Mouse (Mus musculus): ENCODE data around the gene Cox7a2l. TPM values are rescaled to one million over a fixed set of nuclear protein-coding genes. Genes with fewer than 3 reads are reported as not detected.

Cox7a2l gene
- total RNA-seq, 1 experiment = 139 TPM

DNA sequence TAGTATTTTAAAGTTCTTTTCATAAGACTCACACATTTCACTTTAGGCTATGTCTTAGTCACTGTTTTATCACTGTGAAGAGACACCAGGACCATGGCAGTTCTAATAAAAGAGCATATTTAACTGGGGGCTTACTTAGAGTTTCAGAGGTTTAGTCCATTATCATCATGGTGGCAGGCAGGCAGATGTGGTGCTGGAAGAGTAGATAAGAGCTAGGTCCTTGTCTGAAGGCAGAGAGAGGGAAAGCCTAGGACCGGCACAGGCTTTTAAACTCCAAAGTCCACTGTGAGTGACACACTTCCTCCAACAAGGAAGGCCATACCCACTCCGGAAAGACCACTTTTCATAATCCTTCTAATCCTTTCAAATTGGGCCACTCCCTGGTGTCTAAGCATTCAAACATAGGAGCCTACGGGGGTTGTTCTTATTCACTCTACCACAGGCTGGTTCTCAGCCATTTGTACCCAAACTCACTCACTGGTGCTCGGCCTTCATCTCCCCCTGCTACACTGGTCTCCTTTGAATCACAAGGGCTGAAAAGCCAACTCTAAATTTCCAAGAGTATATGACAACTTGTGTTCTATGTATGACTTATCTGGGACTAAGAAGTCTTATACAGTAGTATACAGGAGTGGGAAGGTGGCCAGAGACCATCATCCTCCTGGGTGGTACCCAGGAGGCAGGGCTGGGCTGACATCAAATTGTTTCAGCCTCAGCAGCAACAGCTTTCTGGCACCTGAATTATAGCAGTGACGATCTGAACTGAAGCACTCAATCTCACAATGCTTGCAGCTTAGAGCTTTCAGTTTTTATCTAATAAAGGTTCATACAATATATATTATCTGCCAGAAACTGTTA, 45.3 kb upstream of the Cox7a2l start:
- TF ChIP-seq ZC3H11A (IDR thresholded peaks at IDR 0.05; ENCODE audit: borderline replicate concordance, low read depth, low read length) (no peak), HCFC1 (IDR thresholded peaks at IDR 0.05; ENCODE audit: borderline replicate concordance, insufficient read depth, low read length) (no peak), CHD2 (IDR thresholded peaks at IDR 0.05; ENCODE audit: low read depth, low read length) (no peak), MAFK (IDR thresholded peaks at IDR 0.05; ENCODE audit: insufficient read depth, low read depth, low read length) (no peak)
- in situ Hi-C loops (cut with MboI; ENCODE audit: low sequenced_read_pairs in 2 of 2, unreplicated experiment in 2 of 2) = no loop called here
- Histone ChIP-seq H3K36me3 (ENCODE audit: control insufficient read depth, insufficient read depth, low read length, poor library complexity, severe bottlenecking) (no peaks in the 10 kb centered on the region), H3K9ac (ENCODE audit: insufficient read depth, low read depth, low read length, poor library complexity, severe bottlenecking) (no peak overlapping the region), H3K4me1 (ENCODE audit: control insufficient read depth in 2 of 2, insufficient read depth in 2 of 2, low read length in 2 of 2, poor library complexity in 1 of 2) (peaks cover 0 to 9% of the 10 kb centered on the region in 2 experiments; a peak in 1 of 4 replicates), H3K27ac (ENCODE audit: insufficient read depth, low read depth, low read length, poor library complexity, severe bottlenecking) (no peak overlapping the region), H3K4me3 (ENCODE audit: insufficient read depth in 1 of 2, low read depth in 1 of 2, low read length in 2 of 2, poor library complexity in 1 of 2, severe bottlenecking in 1 of 2) (no peak overlapping the region), H3K9me3 (ENCODE audit: control insufficient read depth, insufficient read depth, low read depth, low read length) (no peaks in the 10 kb centered on the region)
- DNase-seq (ENCODE audit: low read depth, low spot score) = no peak

- Histone ChIP-seq H3K9ac (ENCODE audit: insufficient read depth, low read depth, low read length, poor library complexity, severe bottlenecking) (no peak overlapping the region), H3K27ac (ENCODE audit: insufficient read depth, low read depth, low read length, poor library complexity, severe bottlenecking) (no peak overlapping the region), H3K36me3 (ENCODE audit: control insufficient read depth, insufficient read depth, low read length, poor library complexity, severe bottlenecking) (peaks cover 2% of the 10 kb centered on the region; the same call in 1 of the 2 replicates), H3K9me3 (ENCODE audit: control insufficient read depth, insufficient read depth, low read depth, low read length) (no peaks in the 10 kb centered on the region), H3K4me1 (ENCODE audit: control insufficient read depth in 2 of 2, insufficient read depth in 2 of 2, low read length in 2 of 2, poor library complexity in 1 of 2) (peaks cover 0 to 3% of the 10 kb centered on the region in 2 experiments; a peak in 1 of 4 replicates), H3K4me3 (ENCODE audit: insufficient read depth in 1 of 2, low read depth in 1 of 2, low read length in 2 of 2, poor library complexity in 1 of 2, severe bottlenecking in 1 of 2) (no peak overlapping the region)
- no peak for DNase-seq (ENCODE audit: low read depth, low spot score)
- in situ Hi-C loops (cut with MboI; ENCODE audit: low sequenced_read_pairs in 2 of 2, unreplicated experiment in 2 of 2) = no loop called here
- no peak for TF ChIP-seq HCFC1 (IDR thresholded peaks at IDR 0.05; ENCODE audit: borderline replicate concordance, insufficient read depth, low read length)
- no peak for TF ChIP-seq CHD2 (IDR thresholded peaks at IDR 0.05; ENCODE audit: low read depth, low read length)
Measured at GRCm38 (mm10) chr17:83559081-83559480, 42.0 kb upstream of the Cox7a2l start.

DNA sequence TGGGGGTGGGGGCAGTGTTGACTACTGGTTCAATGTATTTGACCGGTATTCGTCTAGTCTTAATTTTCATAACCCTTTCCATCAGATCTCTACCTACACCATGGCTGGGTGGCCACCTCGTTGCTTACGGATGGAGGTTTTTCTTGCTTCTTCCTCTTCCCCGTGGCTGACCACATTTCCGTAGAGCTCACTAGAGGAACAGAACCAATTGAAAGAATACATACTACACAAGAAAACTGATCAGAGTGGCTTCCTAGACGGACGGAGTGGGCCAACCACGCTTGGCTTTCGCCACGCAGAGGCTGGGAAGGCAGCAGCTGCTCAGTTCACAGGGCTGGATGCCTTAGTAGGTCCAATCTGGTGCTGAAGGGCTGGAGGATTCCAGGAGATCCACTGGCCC, 38.7 kb upstream of the Cox7a2l start:
- DNase-seq (ENCODE audit: low read depth, low spot score) = no peak
- Histone ChIP-seq H3K36me3 (ENCODE audit: control insufficient read depth, insufficient read depth, low read length, poor library complexity, severe bottlenecking) (peaks cover 2% of the 10 kb centered on the region; the same call in 1 of the 2 replicates), H3K4me3 (ENCODE audit: insufficient read depth in 1 of 2, low read depth in 1 of 2, low read length in 2 of 2, poor library complexity in 1 of 2, severe bottlenecking in 1 of 2) (no peak overlapping the region), H3K9ac (ENCODE audit: insufficient read depth, low read depth, low read length, poor library complexity, severe bottlenecking) (no peak overlapping the region), H3K27ac (ENCODE audit: insufficient read depth, low read depth, low read length, poor library complexity, severe bottlenecking) (no peak overlapping the region), H3K4me1 (ENCODE audit: control insufficient read depth in 2 of 2, insufficient read depth in 2 of 2, low read length in 2 of 2, poor library complexity in 1 of 2) (peaks cover 0 to 2% of the 10 kb centered on the region in 2 experiments; a peak in 1 of 4 replicates), H3K9me3 (ENCODE audit: control insufficient read depth, insufficient read depth, low read depth, low read length) (no peaks in the 10 kb centered on the region)
- no peak for TF ChIP-seq ZNF384 (IDR thresholded peaks at IDR 0.05; ENCODE audit: low read depth, low read length)
- TF ChIP-seq CHD2 (IDR thresholded peaks at IDR 0.05; ENCODE audit: low read depth, low read length) = no peak
- TF ChIP-seq MAFK (IDR thresholded peaks at IDR 0.05; ENCODE audit: insufficient read depth, low read depth, low read length) = no peak
- no peak for TF ChIP-seq ZC3H11A (IDR thresholded peaks at IDR 0.05; ENCODE audit: borderline replicate concordance, low read depth, low read length)
- TF ChIP-seq HCFC1 (IDR thresholded peaks at IDR 0.05; ENCODE audit: borderline replicate concordance, insufficient read depth, low read length) = no peak
- in situ Hi-C loops (cut with MboI; ENCODE audit: low sequenced_read_pairs in 2 of 2, unreplicated experiment in 2 of 2) = no loop called here

DNA sequence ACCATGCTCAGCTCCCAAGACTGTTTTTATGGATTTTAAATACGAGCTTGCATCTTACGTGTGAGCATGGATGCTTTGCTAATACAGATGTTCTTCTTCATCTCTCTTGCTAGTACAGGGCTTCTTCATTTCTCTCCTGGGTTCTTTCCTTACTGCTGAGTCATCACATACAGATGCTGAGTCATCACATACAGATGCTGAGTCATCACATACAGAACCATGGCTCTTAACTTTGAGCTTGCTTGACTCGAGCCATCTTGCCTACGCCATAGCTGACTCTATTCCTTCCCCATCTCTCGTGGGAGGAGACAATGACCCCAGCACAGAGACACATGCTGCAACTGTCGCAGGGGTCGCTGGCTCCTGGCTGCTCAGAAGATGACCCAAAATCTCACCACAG, 37.9 kb upstream of the Cox7a2l start:
- Histone ChIP-seq H3K9ac (ENCODE audit: insufficient read depth, low read depth, low read length, poor library complexity, severe bottlenecking) (no peak overlapping the region), H3K9me3 (ENCODE audit: control insufficient read depth, insufficient read depth, low read depth, low read length) (no peaks in the 10 kb centered on the region), H3K27ac (ENCODE audit: insufficient read depth, low read depth, low read length, poor library complexity, severe bottlenecking) (peak overlapping the region; percentile 61; the same call in 1 of the 2 replicates), H3K4me3 (ENCODE audit: insufficient read depth in 1 of 2, low read depth in 1 of 2, low read length in 2 of 2, poor library complexity in 1 of 2, severe bottlenecking in 1 of 2) (no peak overlapping the region), H3K4me1 (ENCODE audit: control insufficient read depth in 2 of 2, insufficient read depth in 2 of 2, low read length in 2 of 2, poor library complexity in 1 of 2) (peaks cover 0 to 2% of the 10 kb centered on the region in 2 experiments; a peak in 1 of 4 replicates), H3K36me3 (ENCODE audit: control insufficient read depth, insufficient read depth, low read length, poor library complexity, severe bottlenecking) (peaks cover 2% of the 10 kb centered on the region; the same call in 1 of the 2 replicates)
- DNase-seq (ENCODE audit: low read depth, low spot score) = no peak
- in situ Hi-C loops (cut with MboI; ENCODE audit: low sequenced_read_pairs in 2 of 2, unreplicated experiment in 2 of 2) = no loop called here
- TF ChIP-seq CHD2 (IDR thresholded peaks at IDR 0.05; ENCODE audit: low read depth, low read length) (no peak), MAFK (IDR thresholded peaks at IDR 0.05; ENCODE audit: insufficient read depth, low read depth, low read length) (peak; percentile 100)
